Mouse (Mus musculus) common myeloid progenitor, adult 5-6 weeks (primary cell): ENCODE measurements around the gene Pter. TPM values are rescaled to one million over a fixed set of nuclear protein-coding genes. Genes with fewer than 3 reads are reported as not detected.

Source experiments
- ATAC-seq: replicated peaks from 2 replicates; pipeline ENCODE4 v1.8.0; 2016; ENCODE audit warnings: low read depth, mild to moderate bottlenecking, moderate TSS enrichment, inconsistent platforms; ENCODE audit not compliant: poor library complexity, severe bottlenecking
- total RNA-seq: library from RNA; stranded (forward); fragments of 200-1000, 187-1606 nt; gene quantifications from 2 replicates; pipeline ENCODE4 v1.2.3, GENCODE M21; 2017

The Pter gene
- total RNA-seq, 1 experiment from 2014 or later, result 19.8 TPM

- ATAC-seq, result no peak
These were observed 76.2 kb downstream of the Pter start for GRCm38 (mm10) chr2:13000026-13000425.

GRCm38 (mm10) chr2:13008433-13008832 is 84.6 kb downstream of the Pter start:
- ATAC-seq, result no peak

DNA sequence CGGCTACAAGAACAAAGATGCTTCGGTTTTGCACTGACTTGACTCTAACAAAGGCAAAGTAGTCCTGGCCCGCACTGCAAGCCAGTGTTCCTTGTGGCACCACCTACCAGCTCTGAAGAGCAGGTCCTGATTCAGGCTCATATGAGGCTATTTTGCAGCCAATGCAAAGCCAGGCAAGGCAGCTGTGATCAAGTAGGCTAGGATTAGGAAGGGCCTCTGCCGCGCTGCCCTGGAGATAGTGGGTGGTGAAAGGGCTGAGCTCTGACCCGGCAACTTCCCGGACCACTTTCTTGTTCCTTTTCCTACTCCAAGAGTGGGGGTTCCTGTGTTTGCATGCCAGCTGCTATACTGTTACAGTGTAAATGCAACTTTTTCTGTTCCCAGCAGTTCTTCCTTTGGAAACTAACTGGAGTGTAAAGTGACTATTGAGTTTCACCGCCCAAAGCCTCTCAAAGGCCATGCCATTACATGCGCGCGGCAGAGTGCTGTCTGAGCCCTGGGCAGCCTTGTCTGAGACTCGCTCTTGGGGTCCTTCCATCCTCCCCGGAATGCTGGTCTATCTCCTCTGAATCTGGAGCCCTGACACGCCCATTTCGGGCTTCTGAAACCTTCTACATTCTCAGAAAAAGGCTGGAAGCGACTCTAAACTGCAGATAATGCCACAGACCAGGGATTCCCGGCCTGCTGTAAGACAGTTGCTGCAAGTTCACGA is 85.6 kb downstream of the Pter start:
- ATAC-seq, result no peak

DNA sequence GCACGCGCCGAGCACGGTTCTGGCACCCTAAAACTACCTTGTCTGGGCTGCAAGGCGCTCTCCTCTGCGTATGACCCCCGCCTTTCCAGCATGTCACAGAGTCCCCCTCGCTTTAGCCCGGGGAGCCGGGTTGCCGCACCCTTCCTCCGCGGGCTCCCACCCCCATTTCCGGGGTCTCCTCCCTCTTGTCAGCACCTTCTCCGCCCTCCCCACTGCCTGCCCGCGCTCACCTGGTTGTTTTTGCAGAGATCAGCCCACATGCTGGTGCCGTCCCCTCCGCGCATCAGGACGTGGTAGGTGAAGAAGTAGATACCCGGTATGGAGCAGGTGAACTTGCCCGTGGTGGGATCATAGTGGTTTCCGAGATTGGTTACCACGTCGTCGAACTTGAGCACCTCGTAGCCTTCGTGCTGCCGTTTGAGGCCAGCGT is 86.2 kb downstream of the Pter start:
- no peak for ATAC-seq

DNA sequence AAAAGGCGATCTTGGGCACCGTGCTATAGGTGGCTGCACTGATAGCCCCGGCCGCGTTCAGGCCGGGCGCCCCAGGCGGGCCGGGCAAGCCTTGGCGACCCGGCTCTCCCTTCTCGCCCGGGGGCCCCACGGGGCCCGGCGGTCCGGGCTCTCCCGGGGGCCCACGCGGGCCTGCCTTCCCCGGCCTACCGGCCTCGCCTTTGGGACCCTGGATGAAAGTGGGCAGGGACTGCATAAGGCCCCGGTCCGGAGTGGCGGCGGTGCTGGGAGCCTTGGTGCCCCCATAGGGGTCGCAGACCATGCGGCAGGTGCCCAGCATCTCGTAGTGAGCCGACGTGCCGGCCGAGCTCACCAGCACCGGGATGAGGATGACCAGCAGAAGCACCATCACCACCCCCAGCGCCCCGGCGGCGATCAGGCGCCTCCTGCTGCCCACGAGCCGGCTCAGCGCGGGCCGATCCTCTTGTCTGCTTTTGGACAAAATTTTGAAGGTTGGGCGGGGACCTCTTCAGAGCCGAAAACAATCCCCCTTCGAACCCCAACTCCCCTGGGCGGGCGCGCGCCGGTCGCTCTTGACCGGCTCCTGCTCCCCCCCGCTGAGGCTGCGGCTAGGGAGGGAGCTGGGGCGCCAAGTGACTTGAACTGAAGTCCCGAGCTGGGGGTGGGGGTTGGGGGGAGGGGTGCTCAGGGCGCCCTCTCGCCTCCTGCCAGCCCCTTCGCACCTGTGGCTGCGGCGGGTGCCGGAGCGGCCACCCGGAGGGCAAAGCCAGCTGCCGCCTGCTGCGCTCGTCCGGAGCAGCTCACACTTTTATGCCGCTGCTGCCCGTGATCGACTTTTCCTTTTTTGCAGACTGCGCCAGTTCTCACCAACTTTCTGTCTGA is 86.9 kb downstream of the Pter start:
- peak; percentile 45; the same call in 1 of the 2 replicates for ATAC-seq

GRCm38 (mm10) chr2:13011472-13011871 is 87.6 kb downstream of the Pter start, which contains the start of gene C1ql3:
Gene C1ql3, minus strand, starts transcription at chr2:13011806.
- ATAC-seq, result 0 out of 2 replicates have a peak, but pooled peaks have one; percentile 19

DNA sequence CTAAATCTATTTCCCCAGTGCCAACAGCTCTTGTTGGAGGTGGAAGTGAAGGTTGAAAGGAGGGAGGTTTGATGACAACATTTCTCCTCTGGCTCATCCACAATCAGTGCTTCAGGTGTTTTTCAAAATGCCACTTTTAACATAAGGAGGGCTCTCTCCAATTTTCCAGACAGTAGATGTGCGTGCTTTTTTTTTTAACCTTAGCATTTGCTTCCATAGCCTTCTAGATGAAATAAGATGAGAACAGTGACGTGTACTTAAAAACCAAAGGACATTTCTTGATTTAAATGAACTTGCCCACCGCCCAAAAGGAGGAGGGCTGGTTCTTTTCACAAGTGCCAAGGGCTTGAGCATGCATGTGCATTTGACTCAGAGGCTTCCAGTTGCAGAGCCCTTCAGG is 88.1 kb downstream of the Pter start:
- no peak for ATAC-seq

GRCm38 (mm10) chr2:13018382-13018781 is 94.5 kb downstream of the Pter start:
- ATAC-seq, result no peak

- ATAC-seq, result no peak
These were observed 95.0 kb downstream of the Pter start for GRCm38 (mm10) chr2:13018861-13019260.

DNA sequence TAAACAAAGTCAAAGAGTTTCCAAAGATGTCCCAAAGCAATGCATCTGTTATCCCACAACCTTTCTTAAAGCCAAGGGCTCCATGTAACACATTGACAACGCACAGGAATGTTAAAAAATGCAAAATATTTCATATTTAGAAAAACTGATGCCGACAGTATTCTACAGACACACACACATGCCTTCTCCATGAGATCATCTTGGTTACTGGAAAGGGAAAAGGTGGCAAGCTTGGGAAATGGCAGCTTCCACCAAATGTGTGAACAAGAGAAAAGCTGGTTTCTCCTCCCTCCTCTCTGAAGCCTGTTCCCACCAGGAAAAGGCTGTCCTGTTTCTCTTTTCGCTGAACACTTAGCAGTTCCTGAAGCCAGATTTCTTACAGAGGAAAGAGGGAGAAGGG is 114.9 kb downstream of the Pter start:
- no peak for ATAC-seq

DNA sequence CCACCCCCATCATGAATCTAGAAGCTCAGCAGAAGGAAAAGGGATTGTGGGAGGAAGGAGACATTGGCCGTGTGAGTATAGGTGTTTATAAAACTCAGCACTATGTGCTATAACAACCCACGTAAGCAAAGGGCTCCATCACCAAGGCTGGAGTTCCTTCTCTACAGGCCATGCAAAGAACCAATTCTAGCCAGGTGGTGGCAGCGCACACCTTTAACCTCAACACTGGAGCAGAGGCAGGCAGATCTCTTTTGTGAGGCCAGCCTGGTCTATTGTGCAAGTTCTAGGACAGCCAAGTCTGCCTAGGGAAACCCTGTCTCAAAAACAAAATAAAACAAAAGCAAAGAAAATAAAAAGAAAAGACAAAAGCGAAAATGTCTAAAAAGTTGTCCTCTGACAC is 115.9 kb downstream of the Pter start:
- ATAC-seq, result no peak

- ATAC-seq, result no peak
These were observed 120.7 kb downstream of the Pter start for GRCm38 (mm10) chr2:13044555-13044954.

GRCm38 (mm10) chr2:13048649-13049048 is 124.8 kb downstream of the Pter start:
- no peak for ATAC-seq

Other genes starting within 250 kb of the Pter start
- gene C1ql3, start 87.8 kb downstream of the Pter start, total RNA-seq, result not detected in 2 replicates